Mouse (Mus musculus): ENCODE measurements around the gene Plekhh1. TPM values are rescaled to one million over a fixed set of nuclear protein-coding genes. Genes with fewer than 3 reads are reported as not detected.
A peak's percentile ranks its signal among the peaks of the same experiment; 100 is the strongest.

Plekhh1 gene
- 5.6 and 6.1 TPM in 2 replicates for polyA plus RNA-seq (2016; fragmentation: Nextera tagmentation; extraction: Ambion mirVana)

DNA sequence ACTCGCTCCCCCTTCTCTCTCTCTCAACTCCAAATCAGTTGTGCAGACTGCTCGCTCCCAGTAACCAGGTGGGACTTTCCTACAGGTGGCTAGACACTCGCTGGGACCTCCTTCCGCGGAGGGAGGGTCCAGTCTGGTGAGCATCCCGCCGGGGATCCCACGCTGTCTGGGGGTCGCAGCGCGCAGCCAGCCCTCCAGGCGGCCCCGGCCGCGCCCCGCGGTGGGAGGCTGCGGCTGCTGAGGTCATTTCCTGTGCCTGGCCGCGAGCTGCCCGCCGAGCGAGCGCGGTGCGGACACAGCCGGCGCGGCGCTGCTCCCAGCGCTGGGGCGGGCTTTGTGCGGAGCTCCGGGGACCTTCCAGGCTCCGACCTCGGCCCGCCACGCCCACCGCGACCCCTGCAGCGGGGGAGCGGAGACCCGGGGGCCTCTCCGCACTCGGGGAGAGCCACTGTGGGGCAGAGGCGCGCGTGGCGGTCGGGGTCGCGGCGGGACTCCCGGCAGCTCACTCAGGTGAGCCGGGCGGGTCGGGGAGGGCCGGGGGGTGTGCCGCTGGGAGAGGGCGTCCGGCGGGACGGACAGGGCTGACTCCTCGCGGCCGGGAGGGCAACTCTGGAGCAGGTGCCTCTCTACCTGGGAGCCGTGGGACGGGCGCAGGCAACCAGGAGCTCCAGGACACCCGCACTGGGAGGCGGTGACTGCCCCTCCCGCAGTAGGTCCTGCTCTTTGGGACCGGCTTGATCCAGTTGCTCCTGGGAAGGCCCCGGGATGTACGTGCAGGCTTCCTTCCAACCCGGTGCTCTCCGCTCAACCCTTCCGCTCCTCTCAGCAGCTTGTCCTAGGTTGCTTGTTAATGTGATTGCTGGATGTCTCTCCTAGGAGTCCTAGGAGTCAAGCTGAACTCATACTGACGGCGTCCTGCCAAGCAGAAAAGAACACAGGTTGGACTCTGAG is at the start of gene Plekhh1:
TSS of gene Plekhh1 (plus strand) at position 253 of the 951 bp plus-strand sequence.
- WGBS, result under 1% methylated on average over 80 of the region's 80 CpGs
- Histone ChIP-seq H3K9ac (peak within 1 kb of the TSS; percentile 91), H3K27me3 (peaks cover 4% of the 10 kb centered on the region; the same call in 1 of the 2 replicates), H3K4me1 (peaks cover 10% of the 10 kb centered on the region; the same call in 1 of the 2 replicates), H3K27ac (peak within 1 kb of the TSS; percentile 56; the same call in 1 of the 2 replicates), H3K9me3 (no peaks in the 10 kb centered on the region), H3K4me2 (peak within 1 kb of the TSS; percentile 96), H3K36me3 (replicated peaks) (no peaks in the 10 kb centered on the region), H3K4me3 (replicated peaks) (peak within 1 kb of the TSS; percentile 88)
- ATAC-seq (ENCODE audit: low FRiP score), result peak; percentile 92

DNA sequence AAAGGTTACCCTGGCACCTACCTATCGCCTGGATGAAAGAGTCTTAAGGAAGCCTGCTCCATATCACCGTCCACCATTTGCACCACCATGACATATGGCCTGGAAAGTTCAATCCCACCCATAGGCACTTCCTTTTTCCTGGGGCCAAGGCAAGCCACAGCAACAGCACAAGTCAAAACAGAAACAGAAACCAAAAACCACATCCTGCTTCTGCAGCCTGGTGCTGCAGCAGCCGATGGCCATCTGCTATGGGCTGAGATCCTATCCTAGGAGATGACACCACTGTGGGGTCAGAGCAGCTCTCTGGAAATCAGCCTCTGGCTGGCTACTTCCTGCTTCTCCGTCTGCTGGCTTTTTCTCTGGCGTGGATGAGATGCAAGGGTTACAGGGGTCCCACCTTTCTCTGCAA is 48.3 kb upstream of the Plekhh1 start:
- ATAC-seq (ENCODE audit: low FRiP score), result no peak
- peaks cover 5% of the 10 kb centered on the region; the same call in 1 of the 2 replicates for H3K4me1 ChIP-seq
- no peak overlapping the region for H3K9ac ChIP-seq
- no peaks in the 10 kb centered on the region for H3K36me3 ChIP-seq (replicated peaks)
- WGBS, result 89% methylated on average over 5 of the region's 5 CpGs
- H3K9me3 ChIP-seq, result no peaks in the 10 kb centered on the region
- no peak overlapping the region for H3K4me2 ChIP-seq
- H3K4me3 ChIP-seq (replicated peaks), result no peak overlapping the region
- no peaks in the 10 kb centered on the region for H3K27me3 ChIP-seq
- H3K27ac ChIP-seq, result no peak overlapping the region

DNA sequence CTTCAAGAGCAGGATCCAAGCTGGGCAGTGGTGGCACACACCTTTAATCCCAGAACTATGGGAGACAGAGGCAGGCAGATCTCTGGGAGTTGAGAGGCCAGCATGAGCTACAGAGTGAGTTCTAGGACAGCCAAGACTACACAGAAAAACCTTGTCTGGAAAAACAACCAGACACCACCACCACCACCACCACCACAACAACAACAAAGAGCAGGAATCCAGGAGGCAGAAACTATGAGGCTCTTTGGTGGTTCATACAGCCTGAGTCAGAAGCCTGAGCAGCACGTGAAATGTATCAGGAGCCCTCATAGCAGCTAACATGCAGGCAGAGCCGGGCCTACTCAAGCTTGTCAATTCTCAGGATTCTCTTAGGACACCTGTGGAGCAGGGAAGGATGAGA is 47.8 kb upstream of the Plekhh1 start:
- Histone ChIP-seq H3K27ac (no peak overlapping the region), H3K36me3 (replicated peaks) (no peaks in the 10 kb centered on the region), H3K4me1 (peaks cover 5% of the 10 kb centered on the region; the same call in 1 of the 2 replicates), H3K27me3 (no peaks in the 10 kb centered on the region), H3K9ac (no peak overlapping the region), H3K4me3 (replicated peaks) (no peak overlapping the region), H3K9me3 (no peaks in the 10 kb centered on the region), H3K4me2 (no peak overlapping the region)
- WGBS, result 91% methylated on average over 2 of the region's 2 CpGs
- no peak for ATAC-seq (ENCODE audit: low FRiP score)

DNA sequence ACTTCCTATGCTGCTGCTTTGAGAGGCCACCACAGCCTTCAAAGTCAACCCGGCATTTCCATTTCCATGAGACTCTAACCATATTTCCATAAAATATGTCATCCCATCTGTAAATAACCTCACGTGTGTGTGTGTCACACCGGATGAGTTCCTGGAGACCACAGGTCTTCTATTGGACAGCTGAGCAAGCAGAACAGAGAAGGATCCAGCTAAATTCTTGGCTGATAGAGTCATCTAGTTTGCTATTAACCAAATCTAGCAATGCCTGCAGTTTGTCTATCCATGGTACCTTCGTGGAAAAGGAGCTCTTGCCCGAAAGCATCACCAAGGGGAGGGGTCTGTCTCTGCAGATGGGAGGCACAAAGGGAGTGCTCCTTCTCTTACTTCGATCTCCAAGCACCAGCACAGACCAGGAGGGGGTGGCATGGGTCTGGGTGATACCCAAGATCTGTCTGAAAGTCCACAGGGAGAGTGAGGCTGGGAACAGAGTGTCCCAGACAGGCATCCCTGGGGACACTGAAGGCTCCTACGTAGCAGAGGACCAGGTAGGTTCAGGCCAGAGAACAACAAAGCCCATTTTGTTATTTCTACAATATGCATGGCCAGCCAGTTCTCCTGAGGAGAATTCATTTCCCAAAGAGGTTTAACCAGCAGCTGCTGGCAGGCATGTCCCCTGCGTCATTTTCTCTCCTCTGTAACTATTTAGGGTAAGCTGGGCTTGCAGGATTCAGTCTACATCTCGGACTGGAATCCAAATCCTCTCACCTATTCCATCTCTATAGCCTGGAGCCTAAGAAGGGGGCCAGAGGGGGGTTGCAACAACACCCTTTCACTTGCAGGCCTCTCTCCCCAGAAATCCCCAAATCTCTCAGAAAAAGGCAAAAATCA is 46.8 kb upstream of the Plekhh1 start:
- Histone ChIP-seq H3K4me1 (peaks cover 5% of the 10 kb centered on the region; the same call in 1 of the 2 replicates), H3K27me3 (no peaks in the 10 kb centered on the region), H3K4me3 (replicated peaks) (no peak overlapping the region), H3K27ac (no peak overlapping the region), H3K9ac (no peak overlapping the region), H3K36me3 (replicated peaks) (no peaks in the 10 kb centered on the region), H3K4me2 (no peak overlapping the region), H3K9me3 (no peaks in the 10 kb centered on the region)
- ATAC-seq (ENCODE audit: low FRiP score), result no peak
- WGBS, result 75% methylated on average over 9 of the region's 9 CpGs

DNA sequence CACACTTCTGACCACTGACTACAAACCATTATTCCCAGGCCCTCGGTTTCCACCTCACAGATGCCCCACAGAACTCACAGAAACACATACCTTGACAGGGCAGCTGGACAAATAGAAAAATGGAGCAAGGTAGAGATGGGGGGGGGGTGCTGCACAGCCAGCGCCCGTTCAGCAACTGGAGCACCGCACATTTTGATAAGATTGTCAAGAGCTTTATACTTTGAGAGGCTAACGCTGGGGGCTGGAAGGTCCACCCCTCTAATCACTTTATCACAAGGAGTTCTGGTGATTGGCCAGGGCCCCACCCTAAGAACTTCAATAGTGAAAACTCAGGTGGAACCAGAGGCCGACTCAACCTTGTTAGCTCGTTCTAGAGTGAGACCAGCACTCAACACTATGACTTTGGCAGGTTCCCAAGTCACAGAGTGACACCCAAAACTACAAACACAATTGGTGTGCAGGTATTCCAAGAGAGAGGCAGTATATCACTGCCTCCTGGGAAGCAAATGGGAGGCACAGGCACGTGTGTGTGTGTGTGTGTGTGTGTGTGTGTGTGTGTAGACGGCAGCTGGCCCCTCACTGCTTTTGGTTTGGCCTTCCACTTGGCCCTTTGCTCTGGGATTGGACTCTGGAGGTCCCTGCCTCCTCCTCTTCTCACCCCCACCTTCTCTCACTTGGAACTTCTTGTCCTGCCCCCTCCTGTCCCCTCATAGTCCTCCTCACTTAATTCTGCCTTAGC is 45.5 kb upstream of the Plekhh1 start:
- Histone ChIP-seq H3K9me3 (no peaks in the 10 kb centered on the region), H3K27ac (no peak overlapping the region; the same call in 1 of the 2 replicates), H3K36me3 (replicated peaks) (no peaks in the 10 kb centered on the region), H3K4me2 (no peak overlapping the region), H3K4me3 (replicated peaks) (no peak overlapping the region), H3K9ac (no peak overlapping the region), H3K27me3 (no peaks in the 10 kb centered on the region), H3K4me1 (peaks cover 9% of the 10 kb centered on the region; the same call in 1 of the 2 replicates)
- 78% methylated on average over 8 of the region's 9 CpGs for whole genome bisulfite sequencing
- no peak for ATAC-seq (ENCODE audit: low FRiP score)

DNA sequence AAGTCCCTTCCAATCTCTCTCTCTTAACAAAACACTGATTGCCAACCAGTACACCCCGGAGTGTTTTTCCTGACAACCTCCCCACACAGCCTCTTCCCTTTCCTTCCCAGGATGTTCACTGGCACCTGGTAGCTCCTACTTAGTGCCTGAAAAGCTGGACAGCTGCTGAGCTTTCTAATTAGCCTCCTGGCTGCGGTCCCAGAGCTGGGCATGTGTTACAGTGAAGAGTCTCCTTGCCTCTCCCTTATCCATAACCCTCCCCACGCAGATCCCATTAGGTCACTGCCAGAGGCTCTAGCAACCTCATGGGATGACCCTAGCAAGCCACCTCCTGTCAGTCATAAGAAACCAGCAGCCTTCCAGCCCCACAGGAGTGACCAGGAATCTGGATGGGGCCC is 44.9 kb upstream of the Plekhh1 start:
- WGBS, result 60% methylated on average over 3 of the region's 3 CpGs
- no peaks in the 10 kb centered on the region for H3K9me3 ChIP-seq
- H3K36me3 ChIP-seq (replicated peaks), result no peaks in the 10 kb centered on the region
- peak; percentile 48; the same call in 1 of the 2 replicates for ATAC-seq (ENCODE audit: low FRiP score)
- no peaks in the 10 kb centered on the region for H3K27me3 ChIP-seq
- H3K4me1 ChIP-seq, result peaks cover 9% of the 10 kb centered on the region; the same call in 1 of the 2 replicates
- no peak overlapping the region for H3K4me2 ChIP-seq
- H3K9ac ChIP-seq, result no peak overlapping the region
- no peak overlapping the region for H3K27ac ChIP-seq
- no peak overlapping the region for H3K4me3 ChIP-seq (replicated peaks)

DNA sequence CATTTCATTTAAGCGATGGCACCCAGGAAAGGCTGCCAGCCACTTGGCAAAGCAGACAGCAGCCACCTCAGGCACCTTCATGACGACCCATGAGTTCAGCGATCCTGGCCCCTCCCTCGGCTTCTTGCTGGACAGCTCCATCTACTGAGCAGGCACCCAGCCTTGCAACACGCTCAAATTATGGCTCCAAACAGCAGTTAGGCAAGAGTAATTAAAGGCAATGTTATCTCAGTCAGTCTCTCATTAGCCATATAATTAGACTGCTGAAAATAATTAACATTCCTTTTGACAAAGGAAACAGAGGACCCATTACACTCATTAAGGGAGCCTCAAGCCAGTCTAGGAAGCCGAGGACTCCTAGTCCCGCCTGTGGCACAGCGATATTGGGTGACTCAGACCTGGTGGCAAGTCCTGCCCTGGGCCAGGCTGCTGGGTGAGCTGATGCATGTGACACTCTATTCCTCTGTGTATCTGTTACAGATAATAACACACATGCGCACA is 41.3 kb upstream of the Plekhh1 start:
- Histone ChIP-seq H3K9me3 (no peaks in the 10 kb centered on the region), H3K4me2 (no peak overlapping the region), H3K27ac (0 out of 2 replicates have a peak overlapping the region, but pooled peaks have one; percentile 36), H3K4me3 (replicated peaks) (no peak overlapping the region), H3K4me1 (peaks cover 9% of the 10 kb centered on the region; the same call in 1 of the 2 replicates), H3K27me3 (no peaks in the 10 kb centered on the region), H3K36me3 (replicated peaks) (no peaks in the 10 kb centered on the region), H3K9ac (no peak overlapping the region)
- peak; percentile 93; the same call in 1 of the 2 replicates for ATAC-seq (ENCODE audit: low FRiP score)
- 45% methylated on average over 9 of the region's 9 CpGs for WGBS

DNA sequence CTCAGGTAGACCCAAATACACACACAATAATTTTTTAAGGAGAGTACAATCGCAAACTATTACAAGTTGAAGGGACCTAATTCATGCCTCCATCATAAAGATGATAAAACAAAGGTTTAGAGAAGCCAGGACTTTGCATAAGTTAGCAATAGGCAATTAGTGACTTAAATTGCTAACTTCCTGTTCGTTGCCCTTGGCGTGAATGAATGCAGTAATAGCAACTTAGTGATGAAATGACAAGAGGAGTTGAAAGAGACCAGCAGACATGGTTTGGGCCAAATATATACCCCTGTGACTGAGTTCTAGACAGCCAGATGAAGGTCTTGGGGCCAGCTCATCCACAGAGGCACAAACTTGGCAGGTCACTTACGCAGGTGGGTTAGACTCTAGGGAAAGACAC is 32.7 kb upstream of the Plekhh1 start:
- no peak overlapping the region for H3K4me3 ChIP-seq (replicated peaks)
- H3K4me2 ChIP-seq, result no peak overlapping the region
- no peaks in the 10 kb centered on the region for H3K9me3 ChIP-seq
- no peaks in the 10 kb centered on the region for H3K27me3 ChIP-seq
- H3K9ac ChIP-seq, result no peak overlapping the region
- WGBS, result 87% methylated on average over 4 of the region's 4 CpGs
- no peaks in the 10 kb centered on the region for H3K4me1 ChIP-seq
- H3K27ac ChIP-seq, result no peak overlapping the region
- no peaks in the 10 kb centered on the region for H3K36me3 ChIP-seq (replicated peaks)
- no peak for ATAC-seq (ENCODE audit: low FRiP score)

DNA sequence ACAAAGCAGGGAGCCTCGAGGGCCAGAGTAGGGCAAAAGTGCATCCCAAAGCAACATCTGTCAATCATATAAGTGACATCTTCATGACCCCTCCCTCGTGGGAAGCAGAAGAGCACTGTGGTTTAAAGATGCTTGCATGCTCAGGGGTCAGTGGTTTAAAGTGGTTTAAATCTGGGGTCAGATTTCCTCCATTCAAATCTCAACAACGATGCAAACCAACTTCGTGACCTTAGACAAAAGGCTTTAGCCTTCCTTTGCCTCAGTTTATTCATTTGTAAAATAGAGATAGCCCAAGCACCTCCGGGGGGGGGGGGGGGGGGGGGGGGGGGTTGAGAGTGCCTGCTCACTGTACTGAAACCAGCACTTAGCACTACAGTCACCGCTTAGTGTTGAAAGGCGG is 32.3 kb upstream of the Plekhh1 start:
- no peak for ATAC-seq (ENCODE audit: low FRiP score)
- H3K27me3 ChIP-seq, result no peaks in the 10 kb centered on the region
- 17% methylated on average over 7 of the region's 7 CpGs for WGBS
- H3K27ac ChIP-seq, result no peak overlapping the region
- no peak overlapping the region for H3K4me2 ChIP-seq
- H3K9me3 ChIP-seq, result no peaks in the 10 kb centered on the region
- no peak overlapping the region for H3K4me3 ChIP-seq (replicated peaks)
- H3K9ac ChIP-seq, result no peak overlapping the region
- H3K36me3 ChIP-seq (replicated peaks), result no peaks in the 10 kb centered on the region
- no peaks in the 10 kb centered on the region for H3K4me1 ChIP-seq

DNA sequence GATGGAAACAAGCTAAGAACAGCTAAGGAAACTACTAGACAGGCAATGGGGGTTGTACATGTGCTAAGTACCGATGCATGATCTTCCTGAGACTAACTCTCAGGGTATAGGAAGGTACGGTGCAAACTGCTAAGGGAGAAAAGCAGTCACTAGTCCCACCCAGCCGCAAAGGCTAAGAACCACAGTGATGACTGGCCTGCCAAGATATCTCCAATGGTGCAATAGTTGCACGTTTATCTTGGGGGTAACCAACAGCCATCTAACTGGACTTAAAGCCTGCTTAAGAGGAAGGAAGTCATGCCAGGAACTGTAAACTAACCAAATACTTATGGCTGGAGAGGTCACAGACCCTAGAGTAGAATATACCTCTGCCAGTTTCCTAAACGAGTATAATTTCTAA is 26.6 kb upstream of the Plekhh1 start:
- 94% methylated on average over 5 of the region's 5 CpGs for WGBS
- no peak for ATAC-seq (ENCODE audit: low FRiP score)

DNA sequence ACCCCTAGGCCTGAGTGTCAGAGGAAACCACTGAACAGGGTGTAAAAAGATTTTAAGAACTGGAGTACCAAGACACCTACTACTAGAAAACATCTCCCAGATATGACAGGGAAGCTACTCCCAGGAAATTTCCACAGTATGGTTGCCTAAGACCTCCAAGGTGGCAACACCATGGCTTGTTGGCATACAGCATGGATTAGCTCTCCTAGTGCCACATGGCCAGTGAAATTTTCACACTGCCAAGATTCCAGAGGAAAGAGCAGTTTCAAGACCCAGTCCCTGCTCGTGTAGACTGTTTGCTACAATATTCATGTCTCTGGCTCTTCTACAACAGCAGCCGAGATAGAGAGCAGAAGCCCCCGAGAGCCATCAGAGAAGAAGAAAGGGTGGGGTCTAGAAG is 26.0 kb upstream of the Plekhh1 start:
- Histone ChIP-seq H3K4me2 (no peak overlapping the region), H3K27ac (no peak overlapping the region), H3K4me1 (peaks cover 7% of the 10 kb centered on the region; the same call in 1 of the 2 replicates), H3K4me3 (replicated peaks) (no peak overlapping the region), H3K9me3 (no peaks in the 10 kb centered on the region), H3K27me3 (peaks cover 13% of the 10 kb centered on the region; the same call in 1 of the 2 replicates), H3K9ac (no peak overlapping the region), H3K36me3 (replicated peaks) (no peaks in the 10 kb centered on the region)
- no peak for ATAC-seq (ENCODE audit: low FRiP score)
- WGBS, result 90% methylated on average over 3 of the region's 3 CpGs

More for the DNA sequence above, 26.6 kb upstream of the Plekhh1 start:
- Histone ChIP-seq H3K4me3 (replicated peaks) (no peak overlapping the region), H3K9ac (no peak overlapping the region), H3K4me1 (peaks cover 5% of the 10 kb centered on the region; the same call in 1 of the 2 replicates), H3K9me3 (no peaks in the 10 kb centered on the region), H3K4me2 (no peak overlapping the region), H3K36me3 (replicated peaks) (no peaks in the 10 kb centered on the region), H3K27ac (no peak overlapping the region), H3K27me3 (peaks cover 13% of the 10 kb centered on the region; the same call in 1 of the 2 replicates)

Measured in forebrain, embryonic 12.5 days (tissue).